Mouse (Mus musculus) testis, adult 2 months (tissue): ENCODE measurements around the gene Klhl7.

ENCODE experiments used
- CTCF ChIP-seq: fragments of 200-500 bp; IDR thresholded peaks from 2 replicates; pipeline ENCODE4 v1.5.1; 2012; ENCODE audit warnings: low read depth, mild to moderate bottlenecking, inconsistent platforms, low read length, moderate library complexity; ENCODE audit not compliant: control insufficient read depth, insufficient read depth, insufficient replicate concordance
- POLR2A ChIP-seq: fragments of 200-500 bp; IDR thresholded peaks from 2 replicates; pipeline ENCODE4 v1.6.1; 2012; ENCODE audit warnings: low read depth, mild to moderate bottlenecking, inconsistent platforms, low read length, moderate library complexity; ENCODE audit not compliant: control insufficient read depth

GRCm38 (mm10) chr5:24107740-24108098 lies 7.3 kb downstream of the Klhl7 start:
- TF ChIP-seq CTCF (no peak), POLR2A (no peak)
